Mouse (Mus musculus) left cerebral cortex, adult 2 months (tissue): ENCODE data around the gene Cnr1. TPM values are rescaled to one million over a fixed set of nuclear protein-coding genes. Genes with fewer than 3 reads are reported as not detected.
A peak's percentile ranks its signal among the peaks of the same experiment; 100 is the strongest.

Experiments used
- DNase-seq, 2 experiments: peaks; one replicate each; pipeline ENCODE4 v3.0.0; 2021 to 2022; ENCODE audit warnings: low spot score in 2 of 2, mixed read lengths in 1 of 2; ENCODE audit errors: extremely low spot score in 1 of 2
- H3K27ac ChIP-seq: fragments of 200-600 bp; 2 replicates; pipeline ENCODE4 v1.8.1; 2022
- H3K4me3 ChIP-seq: fragments of 200-600 bp; 2 replicates; pipeline ENCODE4 v1.8.1; 2022
- CTCF ChIP-seq: fragments of 200-600 bp; IDR thresholded peaks from 2 replicates; pipeline ENCODE4 v1.8.1; 2022; ENCODE audit warnings: antibody characterized with exemption, mild to moderate bottlenecking, moderate library complexity
- intact Hi-C: fragments of 180-260 bp; cut with DNase I; formaldehyde crosslinking; loops from one replicate; pipeline ENCODE4 v1.15.1; 2025
- total RNA-seq, 2 experiments: library from RNA; stranded (reverse); gene quantifications; 2 replicates each; pipeline ENCODE4 v1.2.3; 2021

Cnr1 gene
- total RNA-seq, 2 experiments from 2014 or later, result 122 to 126 TPM

GRCm38 (mm10) chr4:33908786-33909185 is 15.6 kb upstream of the Cnr1 start:
- intact Hi-C loops, result no loop called here
- H3K4me3 ChIP-seq, result no peak overlapping the region
- H3K27ac ChIP-seq, result no peak overlapping the region
- DNase-seq, result no peak
- TF ChIP-seq CTCF, result no peak

GRCm38 (mm10) chr4:33915730-33916129 is 8.7 kb upstream of the Cnr1 start:
- intact Hi-C loops, result no loop called here
- TF ChIP-seq CTCF, result no peak
- DNase-seq, result no peak
- Histone ChIP-seq H3K4me3 (no peak overlapping the region), H3K27ac (no peak overlapping the region)

GRCm38 (mm10) chr4:33920807-33921206 is 3.6 kb upstream of the Cnr1 start:
- no peak for DNase-seq
- TF ChIP-seq CTCF, result no peak
- H3K4me3 ChIP-seq, result no peak overlapping the region
- no peak overlapping the region; the same call in 1 of the 2 replicates for H3K27ac ChIP-seq
- intact Hi-C loops, result loop anchor here (5.0 to 10.0 kb wide), 6 partner anchors 124 to 524 kb away; no protein-coding TSS in a partner anchor

GRCm38 (mm10) chr4:33923151-33923760 is 1.1 kb upstream of the Cnr1 start:
- peak overlapping the region; percentile 80 for H3K4me3 ChIP-seq
- intact Hi-C loops, result loop anchor here (5.0 to 10.0 kb wide), 6 partner anchors 126 to 526 kb away; no protein-coding TSS in a partner anchor
- TF ChIP-seq CTCF, result no peak; the same call in 1 of the 2 replicates
- H3K27ac ChIP-seq, result peak overlapping the region; percentile 95
- DNase-seq, result peak in 1 of 2 experiments; percentile 38

- TF ChIP-seq CTCF, result no peak
- H3K27ac ChIP-seq, result peak overlapping the region; percentile 95
- DNase-seq, result peak; percentile 48 to 49
- intact Hi-C loops, result loop anchor here (2.0 to 10.0 kb wide), 7 partner anchors 126 to 526 kb away; no protein-coding TSS in a partner anchor
- H3K4me3 ChIP-seq, result peak overlapping the region; percentile 80
These were observed 596 bp upstream of the Cnr1 start for GRCm38 (mm10) chr4:33923761-33924233.

- TF ChIP-seq CTCF, result no peak
- Histone ChIP-seq H3K27ac (peak overlapping the region; percentile 95), H3K4me3 (peak overlapping the region; percentile 80)
- intact Hi-C loops, result loop anchor here (2.0 to 10.0 kb wide), 8 partner anchors 128 to 528 kb away; no protein-coding TSS in a partner anchor
- DNase-seq, result peak; percentile 44 to 54
These were observed 474 bp downstream of the Cnr1 start for GRCm38 (mm10) chr4:33924889-33925245.

- Histone ChIP-seq H3K27ac (peak overlapping the region; percentile 95), H3K4me3 (peak overlapping the region; percentile 80)
- TF ChIP-seq CTCF, result no peak
- DNase-seq, result no peak
- intact Hi-C loops, result loop anchor here (2.0 to 10.0 kb wide), 4 partner anchors 189 to 449 kb away; no protein-coding TSS in a partner anchor
These were observed 1.1 kb downstream of the Cnr1 start for GRCm38 (mm10) chr4:33925489-33925888.

GRCm38 (mm10) chr4:33926010-33926409 is 1.6 kb downstream of the Cnr1 start:
- TF ChIP-seq CTCF, result no peak
- intact Hi-C loops, result loop anchor here (5.0 to 10.0 kb wide), 3 partner anchors 261 to 449 kb away; no protein-coding TSS in a partner anchor
- no peak for DNase-seq
- Histone ChIP-seq H3K4me3 (peak overlapping the region; percentile 80), H3K27ac (peak overlapping the region; percentile 95)

- H3K27ac ChIP-seq, result peak overlapping the region; percentile 95
These were observed 2.4 kb downstream of the Cnr1 start for GRCm38 (mm10) chr4:33926730-33927263.

GRCm38 (mm10) chr4:33927644-33928043 is 3.3 kb downstream of the Cnr1 start:
- intact Hi-C loops, result loop anchor here (5.0 to 10.0 kb wide), 3 partner anchors 263 to 447 kb away; no protein-coding TSS in a partner anchor
- Histone ChIP-seq H3K27ac (peak overlapping the region; percentile 95), H3K4me3 (peak overlapping the region; percentile 80)
- no peak for DNase-seq
- TF ChIP-seq CTCF, result no peak

More at GRCm38 (mm10) chr4:33926730-33927263, 2.4 kb downstream of the Cnr1 start:
- no peak for DNase-seq
- H3K4me3 ChIP-seq, result peak overlapping the region; percentile 80
- no peak for TF ChIP-seq CTCF
- intact Hi-C loops, result loop anchor here (5.0 to 10.0 kb wide), 3 partner anchors 262 to 448 kb away; no protein-coding TSS in a partner anchor

- TF ChIP-seq CTCF, result no peak
- DNase-seq, result no peak
- Histone ChIP-seq H3K27ac (no peak overlapping the region), H3K4me3 (no peak overlapping the region; the same call in 1 of the 2 replicates)
- intact Hi-C loops, result loop anchor here (5.0 to 10.0 kb wide), 3 partner anchors 264 to 446 kb away; no protein-coding TSS in a partner anchor
These were observed 4.1 kb downstream of the Cnr1 start for GRCm38 (mm10) chr4:33928450-33928849.

GRCm38 (mm10) chr4:33931347-33931746 is 7.0 kb downstream of the Cnr1 start:
- no peak for DNase-seq
- no peak overlapping the region for H3K4me3 ChIP-seq
- H3K27ac ChIP-seq, result no peak overlapping the region
- intact Hi-C loops, result no loop called here
- no peak for TF ChIP-seq CTCF
